Mouse (Mus musculus): ENCODE results near the gene Irf9.

DNA sequence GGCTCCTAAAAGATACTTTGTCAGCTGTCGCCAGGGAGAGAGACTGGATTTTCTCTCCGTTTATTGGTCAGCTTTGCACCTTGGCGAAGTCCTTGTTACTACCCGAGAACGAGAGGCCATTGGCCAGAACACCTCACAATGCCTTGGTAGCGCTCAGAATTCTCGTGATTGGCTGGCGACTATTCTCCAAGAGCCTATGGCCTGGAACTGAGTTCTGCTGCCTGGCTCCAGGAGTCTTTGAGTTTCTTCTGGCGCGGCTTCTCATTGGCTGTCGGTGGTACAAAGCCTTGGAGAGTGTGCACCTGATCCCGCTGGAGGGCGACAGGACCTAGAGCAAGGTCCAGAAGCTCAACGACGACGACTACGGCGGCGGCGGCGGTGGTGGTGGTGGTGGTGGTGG is 14.5 kb downstream of the Irf9 start, which contains the start of gene Rec8:
- TF ChIP-seq TAL1 (IDR thresholded peaks at IDR 0.05; ENCODE audit: low read length) (no peak), GATA1 (IDR thresholded peaks at IDR 0.05; ENCODE audit: low read length) (no peak)

All from erythroblast, embryonic 14.5 days (primary cell).